Mouse (Mus musculus): ENCODE measurements around the gene Dmd.

DNA sequence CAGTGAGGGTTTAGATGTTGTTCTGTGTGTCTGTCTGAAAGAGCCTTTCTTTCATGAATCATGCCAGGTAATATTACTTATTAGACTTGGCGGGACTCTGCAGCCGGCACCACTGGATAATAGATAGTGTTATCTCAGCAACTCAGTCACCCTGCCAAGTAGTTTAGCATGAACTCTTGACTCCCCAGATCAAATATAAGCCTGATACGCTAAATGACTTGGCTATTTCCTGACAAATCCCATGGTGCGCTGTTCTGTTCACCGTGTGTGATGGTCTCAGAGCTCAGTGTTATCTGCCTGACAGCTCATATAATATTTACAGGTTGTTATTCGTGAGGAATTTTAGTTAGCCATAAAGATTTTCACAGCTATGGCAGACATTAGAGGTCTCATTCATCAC, 2012.3 kb downstream of the Dmd start:
- TF ChIP-seq CTCF (IDR thresholded peaks at IDR 0.05; ENCODE audit: insufficient read depth, low read depth, low read length) (no peak), POLR2A (IDR thresholded peaks at IDR 0.05; ENCODE audit: insufficient read depth, low read depth, low read length) (no peak)

Data from olfactory bulb, adult 2 months (tissue).